ENCODE assay signal across 7 mouse cellular contexts in genomic region chr5:31563496-31563895, GRCm38 (mm10). TPM values are rescaled to one million over a fixed set of nuclear protein-coding genes. Genes with fewer than 3 reads are reported as not detected.
DNase-seq lines count a peak whose midpoint lies in the region; ATAC-seq and TF ChIP-seq lines count a peak whose summit lies in the region.

No protein-coding gene starts in this region.

- H3K4me3 ChIP-seq in forebrain, postnatal 0 days (ENCODE audit: low read depth, low read length): no peak overlapping the region

- H3K36me3 ChIP-seq in forebrain, postnatal 0 days (ENCODE audit: insufficient read depth): peaks cover 19% of the 10 kb centered on the region; the same call in 1 of the 2 replicates

- H3K9me3 ChIP-seq in forebrain, postnatal 0 days (ENCODE audit: low read length): no peaks in the 10 kb centered on the region

- POLR2A ChIA-PET in Patski (lab: Charles Lee): interaction anchor here (0.5 to 4.8 kb wide), 12 partner anchors 13 to 635 kb away, joined by 3 to 22 read pairs (median 3); no protein-coding TSS in a partner anchor

- CTCF ChIA-PET in Patski (lab: Charles Lee): interaction anchor here (0.6 to 8.1 kb wide), 16 partner anchors 10 to 654 kb away, joined by 3 to 83 read pairs (median 4); partner anchors contain the start of gene Mrpl33

- no peak overlapping the region for H3K27ac ChIP-seq in forebrain, postnatal 0 days (ENCODE audit: low read depth, low read length)

- ATAC-seq in Patski: no peak
- ATAC-seq in forebrain, postnatal 0 days: peak; percentile 70
- peak; percentile 49 to 76; a peak in 2 of 4 replicates for ATAC-seq in hematopoietic stem cell, adult 5-6 weeks (replicated peaks in 1 of 2; ENCODE audit: insufficient read depth in 1 of 2, low FRiP score in 2 of 2, low TSS enrichment in 1 of 2, low read depth in 1 of 2, poor library complexity in 2 of 2, severe bottlenecking in 2 of 2)

- no peaks in the 10 kb centered on the region for H3K27me3 ChIP-seq in Patski
- no peaks in the 10 kb centered on the region for H3K27me3 ChIP-seq in forebrain, postnatal 0 days (ENCODE audit: insufficient read depth, low read length)

- in situ Hi-C loops in Patski (cut with MboI; ENCODE audit: low pct_unique_long_range_greater_than_20kb): loop anchor here (5.0 to 25.0 kb wide), 4 partner anchors 584 to 949 kb away; no protein-coding TSS in a partner anchor

- H3K9ac ChIP-seq in forebrain, postnatal 0 days: no peak overlapping the region

- TF ChIP-seq CTCF in Patski (IDR thresholded peaks at IDR 0.05): peak; percentile 96
- TF ChIP-seq CTCF in forebrain, postnatal 0 days (IDR thresholded peaks at IDR 0.05; ENCODE audit: low read depth): peak; percentile 98

- DNase-seq in Patski (ENCODE audit: low read depth, low spot score): no peak
- peak; percentile 51 for DNase-seq in c-Kit-positive CD71-positive TER-119-negative erythroid progenitor cells, embryonic 14.5 days (ENCODE audit: low read depth)
- peak; percentile 90 for DNase-seq in forebrain, postnatal 0 days
- DNase-seq in layer of hippocampus, adult 9-11 months: peak; percentile 55
- peak; percentile 67 to 85 for DNase-seq in lung, postnatal 4 days
- peak; percentile 61 to 86 for DNase-seq in right cerebral cortex, postnatal 10 days (ENCODE audit: low spot score in 2 of 2)

- 8% methylated on average over 6 of the region's 6 CpGs for WGBS in forebrain, postnatal 0 days

- no peaks in the 10 kb centered on the region for H3K4me1 ChIP-seq in forebrain, postnatal 0 days (ENCODE audit: insufficient read depth)

- H3K4me2 ChIP-seq in forebrain, postnatal 0 days (ENCODE audit: low read depth): no peak overlapping the region

RNA-seq across cellular contexts. Expression of gene Mrpl33, which starts 33.2 kb away (rescaled TPM):
- polyA plus RNA-seq in Patski (2021): 243 TPM
- total RNA-seq in forebrain, postnatal 0 days (2014; rRNA removed): 166 and 203 TPM in 2 replicates
- 295 and 354 TPM in 2 replicates for polyA plus RNA-seq in forebrain, postnatal 0 days (2015; fragmentation: Nextera tagmentation; extraction: Ambion mirVana)
- 92.9 and 149 TPM in 2 replicates for total RNA-seq in hematopoietic stem cell, adult 5-6 weeks (2017)

RNA-seq across cellular contexts. Expression of gene Supt7l, which starts 35.9 kb away (rescaled TPM):
- polyA plus RNA-seq in Patski (2021): 25.7 TPM
- 25.2 and 29.6 TPM in 2 replicates for total RNA-seq in forebrain, postnatal 0 days (2014; rRNA removed)
- 10.6 and 19.7 TPM in 2 replicates for polyA plus RNA-seq in forebrain, postnatal 0 days (2015; fragmentation: Nextera tagmentation; extraction: Ambion mirVana)
- total RNA-seq in hematopoietic stem cell, adult 5-6 weeks (2017): 26.2 and 29.2 TPM in 2 replicates

RNA-seq across cellular contexts. Expression of gene Slc4a1ap, which starts 36.7 kb away (rescaled TPM):
- 45.8 TPM for polyA plus RNA-seq in Patski (2021)
- total RNA-seq in forebrain, postnatal 0 days (2014; rRNA removed): 29.3 and 36.9 TPM in 2 replicates
- 16.6 and 25.6 TPM in 2 replicates for polyA plus RNA-seq in forebrain, postnatal 0 days (2015; fragmentation: Nextera tagmentation; extraction: Ambion mirVana)
- 43.1 and 71.3 TPM in 2 replicates for total RNA-seq in hematopoietic stem cell, adult 5-6 weeks (2017)
